Comparison of ENCODE assay signal across 8 mouse cellular contexts in genomic region chr7:110286838-110287475, GRCm38 (mm10).
DNase-seq lines count a peak whose midpoint lies in the region; ATAC-seq lines count a peak whose summit lies in the region.

No protein-coding gene starts in this region.

- peak; percentile 90 for DNase-seq in NIH3T3 (ENCODE audit: low read depth)
- peak; percentile 90 to 93 for DNase-seq in cerebellum, postnatal 25 days
- DNase-seq in frontal cortex, postnatal 36 days (ENCODE audit: low spot score in 2 of 2) = peak; percentile 80 to 84
- peak; percentile 88 for DNase-seq in hindbrain, embryonic 14.5 days (ENCODE audit: low spot score)
- DNase-seq in layer of hippocampus, postnatal 25 days (ENCODE audit: extremely low spot score in 1 of 2, low spot score in 1 of 2) = peak; percentile 72 to 90
- DNase-seq in lung, postnatal 10 days = peak; percentile 87
- peak; percentile 77 for DNase-seq in ovary, postnatal 36 days (ENCODE audit: low spot score)
- DNase-seq in thymus, postnatal 10 days (ENCODE audit: low spot score in 2 of 2) = peak; percentile 31 to 75

- H3K9me3 ChIP-seq in hindbrain, embryonic 14.5 days (ENCODE audit: control insufficient read depth, low read length) = no peaks in the 10 kb centered on the region

- no peaks in the 10 kb centered on the region for H3K27me3 ChIP-seq in hindbrain, embryonic 14.5 days (ENCODE audit: control insufficient read depth, insufficient read depth, low read length)

- H3K4me3 ChIP-seq in hindbrain, embryonic 14.5 days (replicated peaks; ENCODE audit: low read length) = no peak overlapping the region

- 11% methylated on average over 12 of the region's 12 CpGs for WGBS in hindbrain, embryonic 14.5 days

- H3K4me1 ChIP-seq in hindbrain, embryonic 14.5 days (replicated peaks; ENCODE audit: control insufficient read depth, insufficient read depth, low read length) = no peaks in the 10 kb centered on the region

- no peaks in the 10 kb centered on the region for H3K36me3 ChIP-seq in hindbrain, embryonic 14.5 days (replicated peaks; ENCODE audit: control insufficient read depth, insufficient read depth)

- H3K4me2 ChIP-seq in hindbrain, embryonic 14.5 days (replicated peaks) = no peak overlapping the region

- no peak overlapping the region for H3K27ac ChIP-seq in hindbrain, embryonic 14.5 days

- peak; percentile 87 for ATAC-seq in hindbrain, embryonic 14.5 days (ENCODE audit: low FRiP score)

- H3K9ac ChIP-seq in hindbrain, embryonic 14.5 days = no peak overlapping the region
